ENCODE assay signal across 9 mouse cellular contexts in the genomic region with DNA sequence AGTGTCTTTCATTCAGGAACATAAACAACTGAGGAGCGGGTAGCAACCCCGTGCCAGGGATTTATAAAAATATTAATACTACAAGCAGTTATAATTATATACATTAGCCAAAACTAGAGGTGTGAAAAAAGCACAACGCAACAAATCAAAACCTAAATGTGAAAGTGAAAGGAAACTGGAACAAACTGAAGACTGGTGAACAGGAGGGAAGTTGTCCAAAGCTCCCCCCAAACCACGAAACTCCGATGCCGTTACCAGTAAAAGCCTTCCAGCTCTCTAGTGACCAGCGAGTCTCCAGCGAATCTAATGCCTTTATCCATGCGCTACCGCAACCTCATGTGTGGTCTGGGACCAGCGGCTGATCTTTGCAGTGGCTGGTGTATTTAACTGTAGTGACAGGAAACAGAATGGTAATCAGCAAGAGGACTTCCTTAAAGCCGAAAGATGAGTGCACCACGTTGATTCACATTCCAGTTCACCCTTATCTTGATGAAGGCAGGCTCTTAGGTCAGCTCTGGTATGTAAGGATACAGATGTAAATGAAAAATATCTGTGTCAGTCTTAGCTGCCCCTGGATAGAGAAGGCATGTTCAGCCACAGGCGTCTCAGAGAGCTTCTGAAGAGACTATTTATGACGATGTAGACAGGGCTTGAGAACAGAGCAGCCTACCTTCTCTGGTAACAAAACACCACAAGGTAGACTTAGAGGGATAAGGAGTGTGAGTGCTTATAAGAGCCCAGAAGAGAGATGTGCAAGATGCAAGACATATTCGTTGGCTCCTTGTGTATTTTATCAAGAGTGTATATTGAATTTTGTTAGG.
A peak's percentile ranks its signal among the peaks of the same experiment; 100 is the strongest.
DNase-seq lines count a peak whose midpoint lies in the region; ATAC-seq lines count a peak whose summit lies in the region.
"Had no signal": no experiment of that assay in that cellular context is flagged by ENCODE, and none has a peak within 500 bp of the region (broad histone marks: within the 10 kb centered on the region; RNA-seq: fewer than 3 reads in every experiment).

No protein-coding gene starts in this region.

- intact Hi-C loops in heart, postnatal 10 days (cut with DNase I) = no loop called here

- no peak for ATAC-seq in heart, embryonic 14.5 days (ENCODE audit: insufficient number of reproducible peaks, insufficient read depth, low FRiP score, low read depth)
- ATAC-seq in hindbrain, embryonic 13.5 days (ENCODE audit: low FRiP score) = no peak

- H3K27me3 ChIP-seq in heart, embryonic 14.5 days (ENCODE audit: control insufficient read depth, insufficient read depth, low read length) = no peaks in the 10 kb centered on the region
- H3K27me3 ChIP-seq in hindbrain, embryonic 13.5 days = 0 out of 2 replicates have a peak, but pooled peaks cover 12% of the 10 kb centered on the region

- H3K4me1 ChIP-seq in heart, embryonic 14.5 days (ENCODE audit: control insufficient read depth in 2 of 2, insufficient read depth in 2 of 2, low read length in 2 of 2) = no peaks in the 10 kb centered on the region; a peak in 1 of 4 replicates
- no peaks in the 10 kb centered on the region for H3K4me1 ChIP-seq in hindbrain, embryonic 13.5 days (replicated peaks)

- no peak overlapping the region for H3K9ac ChIP-seq in heart, embryonic 14.5 days (ENCODE audit: low read length)
- no peak overlapping the region for H3K9ac ChIP-seq in hindbrain, embryonic 13.5 days

- WGBS in heart, embryonic 14.5 days = 59% methylated on average over 16 of the region's 16 CpGs
- 80% methylated on average over 16 of the region's 16 CpGs for WGBS in hindbrain, embryonic 13.5 days

- H3K4me2 ChIP-seq in heart, embryonic 14.5 days (ENCODE audit: low read length) = peak overlapping the region; percentile 36
- H3K4me2 ChIP-seq in hindbrain, embryonic 13.5 days = no peak overlapping the region

- DNase-seq in heart, adult 11 months = no peak
- peak; percentile 1 to 5 for DNase-seq in heart, postnatal 10 days
- peak; percentile 4 for DNase-seq in lung, postnatal 36 days
- DNase-seq in thymus, postnatal 0 days (ENCODE audit: low spot score) = peak; percentile 34
- no peak for DNase-seq in layer of hippocampus, adult 9-11 months
- no peak for DNase-seq in ovary, adult 18-20 months (ENCODE audit: low spot score)
- DNase-seq: kidney, adult 9 months had no signal

- H3K27ac ChIP-seq in heart, embryonic 14.5 days (replicated peaks in 1 of 2; ENCODE audit: control insufficient read depth in 1 of 2, insufficient read depth in 1 of 2, low read depth in 2 of 2, low read length in 2 of 2) = no peak overlapping the region
- H3K27ac ChIP-seq in hindbrain, embryonic 13.5 days = no peak overlapping the region

- H3K9me3 ChIP-seq in heart, embryonic 14.5 days (ENCODE audit: control insufficient read depth, low read length) = no peaks in the 10 kb centered on the region
- no peaks in the 10 kb centered on the region for H3K9me3 ChIP-seq in hindbrain, embryonic 13.5 days

- H3K4me3 ChIP-seq in heart, embryonic 14.5 days (ENCODE audit: control insufficient read depth in 1 of 2, insufficient read depth in 1 of 2, low read depth in 1 of 2, low read length in 2 of 2) = peak overlapping the region; percentile 13 to 22; a peak in 2 of 4 replicates
- no peak overlapping the region for H3K4me3 ChIP-seq in hindbrain, embryonic 13.5 days

- no peaks in the 10 kb centered on the region for H3K36me3 ChIP-seq in heart, embryonic 14.5 days (ENCODE audit: control insufficient read depth, insufficient read depth, low read length)
- no peaks in the 10 kb centered on the region for H3K36me3 ChIP-seq in hindbrain, embryonic 13.5 days

Comparison
In these comparisons a context has a peak if more than half of its experiments do, and no peak if none do; other contexts are left out.
1. DNase-seq: peak in heart, postnatal 10 days (2 of 2), lung, postnatal 36 days (single experiment) and thymus, postnatal 0 days (single experiment); none in heart, adult 11 months (single experiment), layer of hippocampus, adult 9-11 months (single experiment) and ovary, adult 18-20 months (single experiment).